Mouse (Mus musculus): ENCODE results near the gene Leng9. TPM values are rescaled to one million over a fixed set of nuclear protein-coding genes. Genes with fewer than 3 reads are reported as not detected.
"Not testable (repeated sequence)": the region's sequence is repeated elsewhere in the genome, so short reads cannot be mapped to it uniquely, and the experiment has no call there.

Gene Leng9
- polyA plus RNA-seq (2016; fragmentation: Nextera tagmentation; extraction: Ambion mirVana) = 3.4 and 4.0 TPM in 2 replicates

- H3K4me3 ChIP-seq = peak within 1 kb of the TSS; percentile 59
- WGBS = under 1% methylated on average over 14 of the region's 14 CpGs
- peak; percentile 41 for ATAC-seq (ENCODE audit: low FRiP score, low read depth)
- peaks cover 31% of the 10 kb centered on the region for H3K27me3 ChIP-seq (replicated peaks)
- no peaks in the 10 kb centered on the region for H3K9me3 ChIP-seq
- peak within 1 kb of the TSS; percentile 66 for H3K9ac ChIP-seq
- peaks cover 28% of the 10 kb centered on the region for H3K36me3 ChIP-seq
- H3K4me1 ChIP-seq = peaks cover 19% of the 10 kb centered on the region
- H3K27ac ChIP-seq = peak within 1 kb of the TSS; percentile 75
- peak within 1 kb of the TSS; percentile 84 for H3K4me2 ChIP-seq (replicated peaks)
These were observed at the start of gene Leng9 for GRCm38 (mm10) chr7:4150059-4150541. TSS of gene Leng9 (minus strand) at chr7:4150374.

GRCm38 (mm10) chr7:4178438-4178837 is 28.3 kb upstream of the Leng9 start:
- Histone ChIP-seq H3K36me3 (no peaks in the 10 kb centered on the region), H3K4me1 (no peaks in the 10 kb centered on the region), H3K4me2 (replicated peaks) (no peak overlapping the region), H3K27me3 (replicated peaks) (no peaks in the 10 kb centered on the region), H3K4me3 (no peak overlapping the region), H3K9ac (no peak overlapping the region), H3K9me3 (no peaks in the 10 kb centered on the region), H3K27ac (no peak overlapping the region)
- WGBS = 46% methylated on average over 3 of the region's 3 CpGs
- ATAC-seq (ENCODE audit: low FRiP score, low read depth) = no peak

GRCm38 (mm10) chr7:4170193-4170938 is 20.2 kb upstream of the Leng9 start:
- Histone ChIP-seq H3K36me3 (no peaks in the 10 kb centered on the region), H3K27me3 (replicated peaks) (no peaks in the 10 kb centered on the region), H3K4me2 (replicated peaks) (no peak overlapping the region), H3K27ac (no peak overlapping the region), H3K9me3 (no peaks in the 10 kb centered on the region), H3K4me1 (no peaks in the 10 kb centered on the region), H3K4me3 (no peak overlapping the region), H3K9ac (no peak overlapping the region)
- ATAC-seq (ENCODE audit: low FRiP score, low read depth) = no peak
- WGBS = 84% methylated on average over 6 of the region's 6 CpGs

- Histone ChIP-seq H3K9me3 (no peaks in the 10 kb centered on the region), H3K4me2 (replicated peaks) (no peak overlapping the region), H3K4me1 (peaks cover 11% of the 10 kb centered on the region), H3K36me3 (no peaks in the 10 kb centered on the region), H3K4me3 (no peak overlapping the region), H3K9ac (no peak overlapping the region), H3K27ac (no peak overlapping the region), H3K27me3 (replicated peaks) (no peaks in the 10 kb centered on the region)
- no peak for ATAC-seq (ENCODE audit: low FRiP score, low read depth)
These were observed 16.9 kb upstream of the Leng9 start for GRCm38 (mm10) chr7:4167098-4167497.

- H3K9me3 ChIP-seq = no peaks in the 10 kb centered on the region
- H3K27me3 ChIP-seq (replicated peaks) = no peaks in the 10 kb centered on the region
- H3K4me2 ChIP-seq (replicated peaks) = peak overlapping the region; percentile 56; the same call in 1 of the 2 replicates
- H3K4me1 ChIP-seq = peaks cover 11% of the 10 kb centered on the region
- WGBS = 28% methylated on average over 3 of the region's 3 CpGs
- no peaks in the 10 kb centered on the region for H3K36me3 ChIP-seq
- 0 out of 2 replicates have a peak, but pooled peaks have one; percentile 11 for ATAC-seq (ENCODE audit: low FRiP score, low read depth)
- no peak overlapping the region for H3K27ac ChIP-seq
- H3K4me3 ChIP-seq = no peak overlapping the region
- H3K9ac ChIP-seq = no peak overlapping the region
These were observed 15.1 kb upstream of the Leng9 start for GRCm38 (mm10) chr7:4165286-4165685.

- 2% methylated on average over 19 of the region's 20 CpGs for WGBS
- H3K4me1 ChIP-seq = peaks cover 11% of the 10 kb centered on the region
These were observed 14.1 kb upstream of the Leng9 start, which contains the start of gene Cdc42ep5 for GRCm38 (mm10) chr7:4164090-4164910. TSS of gene Cdc42ep5 (minus strand) at chr7:4164860.

GRCm38 (mm10) chr7:4163571-4164072 is 13.4 kb upstream of the Leng9 start:
- Histone ChIP-seq H3K9me3 (no peaks in the 10 kb centered on the region), H3K27ac (no peak overlapping the region), H3K4me2 (replicated peaks) (peak overlapping the region; percentile 56), H3K27me3 (replicated peaks) (no peaks in the 10 kb centered on the region), H3K9ac (0 out of 2 replicates have a peak overlapping the region, but pooled peaks have one; percentile 51), H3K4me1 (peaks cover 11% of the 10 kb centered on the region), H3K4me3 (peak overlapping the region; percentile 31), H3K36me3 (no peaks in the 10 kb centered on the region)
- under 1% methylated on average over 11 of the region's 11 CpGs for WGBS
- ATAC-seq (ENCODE audit: low FRiP score, low read depth) = peak; percentile 46

More at GRCm38 (mm10) chr7:4164090-4164910, 14.1 kb upstream of the Leng9 start, which contains the start of gene Cdc42ep5:
- peak within 1 kb of the TSS; percentile 31 for H3K4me3 ChIP-seq
- H3K36me3 ChIP-seq = no peaks in the 10 kb centered on the region
- H3K27me3 ChIP-seq (replicated peaks) = no peaks in the 10 kb centered on the region
- H3K27ac ChIP-seq = no peak within 1 kb of the TSS
- H3K9ac ChIP-seq = peak within 1 kb of the TSS; percentile 51
- peak within 1 kb of the TSS; percentile 56 for H3K4me2 ChIP-seq (replicated peaks)
- peak; percentile 73 for ATAC-seq (ENCODE audit: low FRiP score, low read depth)
- no peaks in the 10 kb centered on the region for H3K9me3 ChIP-seq

- H3K4me3 ChIP-seq; H3K9ac ChIP-seq; H3K27ac ChIP-seq; ATAC-seq (ENCODE audit: low FRiP score, low read depth); H3K9me3 ChIP-seq; H3K4me2 ChIP-seq (replicated peaks); H3K27me3 ChIP-seq (replicated peaks); H3K36me3 ChIP-seq: not testable (repeated sequence)
- H3K4me1 ChIP-seq = peaks cover 11% of the 10 kb centered on the region
- WGBS = 96% methylated on average over 4 of the region's 4 CpGs
These were observed 11.4 kb upstream of the Leng9 start for GRCm38 (mm10) chr7:4161596-4161995.

GRCm38 (mm10) chr7:4154976-4155375 is 4.8 kb upstream of the Leng9 start:
- H3K4me3 ChIP-seq = no peak overlapping the region
- H3K27ac ChIP-seq = no peak overlapping the region
- peaks cover 8% of the 10 kb centered on the region for H3K4me1 ChIP-seq
- no peaks in the 10 kb centered on the region for H3K36me3 ChIP-seq
- no peak overlapping the region for H3K4me2 ChIP-seq (replicated peaks)
- no peaks in the 10 kb centered on the region for H3K9me3 ChIP-seq
- H3K9ac ChIP-seq = no peak overlapping the region
- H3K27me3 ChIP-seq (replicated peaks) = peaks cover 31% of the 10 kb centered on the region
- ATAC-seq (ENCODE audit: low FRiP score, low read depth) = no peak
- WGBS = 39% methylated on average over 4 of the region's 4 CpGs

- H3K4me3 ChIP-seq = no peak overlapping the region
- ATAC-seq (ENCODE audit: low FRiP score, low read depth) = no peak
- H3K27me3 ChIP-seq (replicated peaks) = peaks cover 31% of the 10 kb centered on the region
- no peak overlapping the region for H3K4me2 ChIP-seq (replicated peaks)
- H3K4me1 ChIP-seq = peaks cover 11% of the 10 kb centered on the region
- H3K9ac ChIP-seq = no peak overlapping the region
- no peaks in the 10 kb centered on the region for H3K9me3 ChIP-seq
- 73% methylated on average over 5 of the region's 5 CpGs for WGBS
- H3K27ac ChIP-seq = no peak overlapping the region
- no peaks in the 10 kb centered on the region for H3K36me3 ChIP-seq
These were observed 4.2 kb upstream of the Leng9 start for GRCm38 (mm10) chr7:4154356-4154755.

GRCm38 (mm10) chr7:4151241-4151640 is 1.1 kb upstream of the Leng9 start:
- WGBS = 14% methylated on average over 22 of the region's 22 CpGs
- no peak for ATAC-seq (ENCODE audit: low FRiP score, low read depth)
- H3K4me2 ChIP-seq (replicated peaks) = peak overlapping the region; percentile 84

GRCm38 (mm10) chr7:4150811-4151221 is 642 bp upstream of the Leng9 start:
- peak overlapping the region; percentile 59 for H3K4me3 ChIP-seq
- ATAC-seq (ENCODE audit: low FRiP score, low read depth) = no peak
- H3K27me3 ChIP-seq (replicated peaks) = peaks cover 31% of the 10 kb centered on the region
- peak overlapping the region; percentile 84 for H3K4me2 ChIP-seq (replicated peaks)
- WGBS = 3% methylated on average over 14 of the region's 14 CpGs
- peaks cover 21% of the 10 kb centered on the region for H3K36me3 ChIP-seq
- no peaks in the 10 kb centered on the region for H3K9me3 ChIP-seq
- H3K4me1 ChIP-seq = peaks cover 19% of the 10 kb centered on the region
- no peak overlapping the region for H3K27ac ChIP-seq
- H3K9ac ChIP-seq = no peak overlapping the region

More at GRCm38 (mm10) chr7:4151241-4151640, 1.1 kb upstream of the Leng9 start:
- peaks cover 16% of the 10 kb centered on the region for H3K36me3 ChIP-seq
- peaks cover 19% of the 10 kb centered on the region for H3K4me1 ChIP-seq
- no peaks in the 10 kb centered on the region for H3K9me3 ChIP-seq
- peaks cover 31% of the 10 kb centered on the region for H3K27me3 ChIP-seq (replicated peaks)
- H3K4me3 ChIP-seq = peak overlapping the region; percentile 59; the same call in 1 of the 2 replicates
- H3K9ac ChIP-seq = no peak overlapping the region
- no peak overlapping the region for H3K27ac ChIP-seq
